Mouse (Mus musculus): Measurements from ENCODE around the gene Ceacam9.

- TF ChIP-seq CTCF (IDR thresholded peaks at IDR 0.05; ENCODE audit: low read depth) (no peak), EP300 (optimal IDR thresholded peaks at IDR 0.05) (no peak)
These were observed 25.9 kb downstream of the Ceacam9 start for GRCm38 (mm10) chr7:16747656-16748055.
